Mouse (Mus musculus): ENCODE measurements around the gene Chsy1.
A peak's percentile ranks its signal among the peaks of the same experiment; 100 is the strongest.

The Chsy1 gene

DNA sequence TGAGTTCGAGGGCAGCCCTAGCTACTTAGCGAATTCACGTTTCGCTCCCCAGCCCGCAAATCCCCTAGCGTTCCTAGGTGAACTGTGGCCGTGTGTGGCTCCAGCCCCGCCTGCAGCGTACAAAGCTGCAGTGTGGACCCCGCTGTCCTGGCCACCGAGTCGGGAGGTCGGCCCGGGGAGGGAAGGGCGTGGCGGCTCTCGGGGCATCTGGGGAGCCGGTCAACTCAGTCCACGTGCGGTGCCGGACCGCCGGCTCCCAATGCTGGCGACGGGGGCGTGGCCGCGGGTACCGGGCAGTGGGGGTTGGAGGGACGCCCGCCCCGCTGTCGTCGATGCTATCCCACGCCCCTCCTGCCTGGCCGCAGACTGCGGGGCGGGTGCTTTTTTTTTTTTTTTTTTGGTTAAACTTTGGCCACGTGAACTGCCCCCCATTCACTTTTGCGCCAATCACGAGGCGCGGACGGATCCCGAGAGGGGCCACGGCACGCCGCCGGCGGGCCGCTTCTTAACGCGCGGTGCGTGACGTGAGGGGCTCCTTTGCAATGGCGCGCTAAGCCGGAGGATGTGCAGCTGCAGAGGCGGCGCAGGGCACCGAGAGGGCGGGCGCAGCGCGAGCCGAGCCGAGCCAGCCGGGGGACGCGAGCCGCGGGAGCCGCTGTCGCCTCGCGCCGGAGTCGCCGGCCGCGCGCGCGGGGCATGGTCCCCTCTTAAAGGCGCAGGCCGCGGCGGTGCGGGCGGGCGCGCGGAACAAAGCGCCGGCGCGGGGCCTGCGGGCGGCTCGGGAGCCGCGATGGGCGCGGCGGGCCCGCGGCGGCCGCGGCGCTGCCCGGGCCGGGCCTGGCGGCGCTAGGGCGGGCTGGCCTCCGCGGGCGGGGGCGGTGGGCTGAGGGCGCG is at the start of gene Chsy1:
Chsy1 (plus strand) TSS at position 555 of the 894 bp plus-strand sequence.
- peak; percentile 78 for ATAC-seq (ENCODE audit: low TSS enrichment)

DNA sequence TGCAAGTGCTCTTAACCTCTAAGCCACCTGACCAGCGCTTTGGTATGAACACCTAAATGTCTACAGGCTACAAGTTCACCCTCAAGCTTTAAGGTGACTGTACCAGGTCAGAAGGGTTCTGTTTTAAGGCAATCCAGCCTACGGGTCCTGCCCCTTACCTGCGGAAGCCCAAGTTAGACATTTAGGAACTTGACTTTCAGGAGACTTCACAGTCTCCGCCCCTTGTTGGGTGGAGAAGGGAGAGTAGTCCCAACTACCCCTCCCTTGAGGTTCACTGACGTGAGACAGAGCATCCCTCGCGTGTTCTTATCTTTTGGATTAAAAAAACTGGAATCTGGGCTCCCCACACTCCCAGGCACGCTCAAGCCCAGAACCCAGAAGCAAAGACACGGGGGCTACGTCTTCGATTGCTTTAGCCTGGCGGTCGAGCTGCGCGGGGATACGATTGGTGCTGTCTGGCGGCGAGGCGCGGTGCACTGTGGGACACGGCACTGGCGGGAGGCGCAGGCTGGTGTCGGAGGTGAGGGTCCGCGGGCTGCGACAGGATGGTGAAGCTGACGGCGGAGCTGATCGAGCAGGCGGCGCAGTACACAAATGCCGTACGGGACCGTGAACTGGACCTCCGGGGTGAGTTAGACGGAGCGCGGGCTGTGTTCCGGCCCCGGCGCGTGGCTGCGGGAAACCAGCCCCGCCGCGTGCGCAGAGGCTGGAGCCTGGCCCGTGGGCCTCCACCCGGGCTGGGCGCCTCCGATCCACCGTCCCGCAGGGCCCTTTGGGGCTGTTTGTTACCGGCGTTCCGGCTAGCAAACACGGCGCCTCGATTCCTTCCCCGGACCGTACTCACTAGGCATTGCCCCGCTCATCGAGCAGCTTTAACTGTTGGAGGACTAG is 49.0 kb upstream of the Chsy1 start:
- ATAC-seq (ENCODE audit: low TSS enrichment) = peak; percentile 99

DNA sequence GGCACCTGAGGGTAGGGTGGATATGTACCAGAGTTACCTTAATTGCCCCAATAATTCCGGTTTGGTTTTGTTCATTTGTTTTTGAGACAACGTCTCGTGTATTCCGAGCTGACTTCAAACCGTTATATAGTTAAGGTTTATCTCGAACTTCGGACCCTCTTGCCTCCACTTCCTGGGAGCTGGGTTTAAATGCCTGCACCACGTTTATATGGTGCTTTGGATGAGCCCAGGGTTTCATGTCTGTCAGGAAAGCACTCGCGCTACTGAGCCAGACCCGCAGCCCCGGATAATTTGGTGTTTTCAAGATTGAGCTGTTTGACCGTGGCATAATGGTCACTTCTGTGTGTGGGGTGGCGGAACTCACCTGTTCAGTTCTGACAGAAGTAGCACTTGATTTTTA is 48.3 kb upstream of the Chsy1 start:
- no peak for ATAC-seq (ENCODE audit: low TSS enrichment)

DNA sequence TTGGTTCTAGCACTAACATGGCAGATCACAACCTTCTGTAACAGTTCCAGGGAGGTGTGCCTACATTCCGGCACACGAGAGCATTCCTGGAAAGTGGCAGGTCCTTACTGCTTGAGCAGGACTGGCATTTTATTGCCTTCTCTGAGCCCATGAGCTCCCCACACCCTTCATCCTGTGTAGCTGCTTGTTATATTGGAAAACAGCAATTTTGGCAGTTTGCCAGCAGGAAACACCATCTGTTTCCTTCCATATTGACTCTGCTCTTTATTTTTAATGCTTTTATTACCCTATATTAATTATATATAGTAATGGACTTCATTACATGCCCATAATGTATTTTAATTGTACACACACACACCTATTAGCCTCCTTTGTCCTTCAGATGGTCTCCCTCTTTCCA is 32.9 kb upstream of the Chsy1 start:
- ATAC-seq (ENCODE audit: low TSS enrichment) = no peak

DNA sequence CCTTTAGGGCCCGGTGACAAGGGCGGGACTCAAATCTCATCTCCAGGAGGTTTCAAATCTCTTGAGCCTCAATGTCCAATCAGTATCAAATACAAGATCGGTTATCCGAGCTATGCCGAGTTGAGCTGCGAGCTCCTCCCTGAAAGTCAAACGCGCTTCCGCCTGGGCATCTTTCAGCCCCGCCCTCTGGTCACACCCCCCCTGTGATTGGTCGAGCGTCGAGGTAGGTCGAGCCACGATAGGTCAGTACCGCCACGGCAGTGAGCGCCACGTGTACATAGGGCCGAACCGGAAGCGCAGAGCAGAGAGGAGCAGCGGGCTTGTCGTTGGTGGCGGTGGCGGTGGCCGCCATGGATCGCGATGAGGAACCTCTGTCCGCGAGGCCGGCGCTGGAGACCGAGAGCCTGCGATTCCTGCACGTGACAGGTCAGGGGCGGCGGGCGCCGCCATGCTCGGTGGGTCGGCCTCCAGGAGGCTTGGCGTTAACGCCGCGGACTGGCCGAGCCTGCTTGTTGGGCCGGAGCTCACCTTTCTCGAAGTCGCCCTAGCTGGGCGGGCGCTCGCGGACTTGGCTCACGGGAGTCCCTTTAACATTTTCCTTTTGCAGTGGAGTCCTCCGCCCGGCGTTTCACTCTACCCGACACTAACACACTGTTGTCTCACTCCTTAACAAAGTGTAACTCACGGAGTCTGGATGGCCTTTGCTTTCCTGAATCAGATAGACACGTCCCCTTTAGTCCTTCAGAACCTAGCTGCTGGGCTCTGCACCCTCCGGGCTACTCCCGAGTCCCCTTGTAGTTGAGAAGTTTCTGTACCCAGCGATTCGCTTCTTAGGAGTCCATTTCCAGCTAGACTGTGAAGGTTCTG is 29.7 kb upstream of the Chsy1 start, which contains the start of gene Selenos:
Selenos (plus strand) TSS at position 286 of the 867 bp plus-strand sequence.
- ATAC-seq (ENCODE audit: low TSS enrichment) = peak; percentile 97

DNA sequence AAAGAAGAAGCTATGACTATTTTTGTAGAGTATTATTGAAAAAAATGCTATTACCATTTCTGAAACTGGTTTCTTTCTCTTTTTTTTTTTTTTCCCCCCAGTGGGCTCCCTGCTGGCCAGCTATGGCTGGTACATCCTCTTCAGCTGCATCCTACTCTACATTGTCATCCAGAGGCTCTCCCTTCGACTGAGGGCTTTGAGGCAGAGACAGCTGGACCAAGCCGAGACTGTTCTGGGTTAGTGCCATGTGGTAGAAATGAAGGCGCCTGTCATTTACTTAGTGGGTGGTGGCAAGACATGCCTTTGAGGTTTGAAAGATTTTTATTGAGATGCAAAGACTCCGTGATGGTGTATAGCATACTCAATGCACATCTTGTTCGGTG is 29.1 kb upstream of the Chsy1 start:
- no peak for ATAC-seq (ENCODE audit: low TSS enrichment)

DNA sequence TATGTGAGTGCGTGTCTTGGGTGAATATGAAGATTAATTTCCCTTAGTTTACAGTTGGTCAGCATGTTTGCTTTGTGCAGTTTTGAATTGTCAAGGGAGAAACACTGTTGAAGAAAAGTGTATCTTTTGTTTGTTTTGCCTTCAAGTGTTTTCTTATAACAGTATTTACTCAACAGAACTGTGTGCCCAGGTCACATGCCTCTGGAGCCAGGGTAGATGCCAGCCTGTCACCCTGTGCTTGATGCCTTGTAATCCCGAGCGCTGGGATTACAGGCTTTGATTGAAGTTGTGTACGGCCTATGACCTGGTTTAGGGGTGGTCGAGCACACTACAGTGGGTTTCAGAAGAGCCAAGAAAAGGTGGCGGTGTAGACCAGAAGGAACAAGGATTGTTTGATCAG is 25.6 kb upstream of the Chsy1 start:
- ATAC-seq (ENCODE audit: low TSS enrichment) = no peak

DNA sequence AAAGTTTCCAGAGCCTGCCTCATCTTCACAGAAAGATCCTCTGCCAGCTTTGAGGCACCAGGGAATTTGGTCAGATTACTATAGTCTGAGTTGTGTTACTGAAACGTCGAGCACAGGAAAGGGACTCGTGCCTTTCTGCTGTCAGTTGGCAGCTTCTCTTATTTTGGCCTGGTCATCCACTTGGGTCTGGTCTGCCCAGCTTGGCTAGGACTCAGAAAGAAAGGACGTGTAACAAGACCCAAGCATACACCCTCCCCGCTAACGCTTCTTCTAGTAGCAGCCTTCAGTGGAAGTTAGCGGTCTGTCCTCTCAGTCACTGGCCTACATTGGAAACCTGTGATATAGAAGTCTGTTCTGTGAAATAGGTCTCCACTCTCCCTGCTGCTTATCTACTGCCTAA is 24.8 kb upstream of the Chsy1 start:
- ATAC-seq (ENCODE audit: low TSS enrichment) = no peak

DNA sequence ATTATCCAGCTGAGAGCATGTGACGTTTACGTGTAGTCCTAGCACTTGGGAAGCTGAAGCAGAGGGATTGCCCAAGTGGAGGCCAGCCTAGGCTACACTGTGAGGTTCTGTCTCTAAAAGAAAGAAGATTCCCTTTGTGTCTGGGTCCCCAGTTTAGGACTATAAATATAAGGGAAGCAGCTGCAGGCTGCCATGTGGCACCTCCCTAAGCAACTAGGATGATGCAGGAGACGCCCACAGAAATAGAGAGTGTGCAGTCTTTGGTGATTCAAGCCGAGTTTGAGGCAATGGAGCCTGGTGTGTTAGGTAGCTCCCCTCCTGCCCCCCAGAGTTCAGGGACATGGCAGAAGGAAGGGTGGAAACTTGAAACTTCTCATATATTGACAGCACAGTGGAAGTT is 21.7 kb upstream of the Chsy1 start:
- peak; percentile 80 for ATAC-seq (ENCODE audit: low TSS enrichment)

DNA sequence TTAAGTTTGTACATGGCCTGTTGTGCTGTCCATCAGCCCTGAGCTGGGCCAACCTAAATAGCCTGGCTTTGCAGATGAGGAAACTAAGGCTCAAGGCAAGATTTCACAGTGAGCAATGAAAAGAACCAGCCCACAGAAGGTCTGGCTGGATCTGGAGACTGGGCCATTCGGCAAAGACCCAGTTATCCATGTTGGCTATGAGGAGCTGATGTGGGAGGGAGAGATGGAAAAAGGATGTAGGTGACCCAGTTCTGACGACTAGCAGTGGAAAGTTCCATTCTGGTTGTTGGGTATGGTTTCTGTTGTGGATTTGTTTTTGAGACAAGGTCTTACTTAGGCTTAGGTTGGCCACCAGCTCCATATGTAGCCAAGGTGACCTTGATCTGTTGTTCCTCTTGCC is 21.2 kb upstream of the Chsy1 start:
- peak; percentile 81 for ATAC-seq (ENCODE audit: low TSS enrichment)

DNA sequence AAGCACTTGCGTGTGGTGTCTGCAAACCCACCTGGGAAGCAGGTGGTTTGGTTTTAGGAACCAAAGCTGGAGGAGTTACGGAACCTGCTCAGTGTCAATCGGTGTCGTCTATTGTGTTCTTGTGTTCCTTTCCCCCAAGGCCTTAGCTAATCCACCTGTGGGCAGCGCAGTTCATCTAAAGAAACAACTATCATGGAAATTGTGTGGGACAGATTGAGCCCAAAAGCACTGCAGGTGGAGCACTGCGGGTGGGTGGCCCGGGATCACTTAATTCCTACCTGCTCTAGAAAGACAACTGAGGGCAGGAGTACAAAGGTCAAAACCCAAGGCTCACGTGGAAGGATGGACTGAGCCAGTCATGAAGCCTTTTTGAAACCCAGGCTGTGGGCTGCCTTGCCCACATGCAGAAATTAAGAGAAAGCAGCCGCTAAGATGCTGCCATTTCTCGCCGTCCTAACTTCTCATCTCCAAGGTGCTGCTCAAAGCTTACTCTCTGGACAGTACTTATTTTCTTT is 18.6 kb upstream of the Chsy1 start:
- no peak for ATAC-seq (ENCODE audit: low TSS enrichment)

DNA sequence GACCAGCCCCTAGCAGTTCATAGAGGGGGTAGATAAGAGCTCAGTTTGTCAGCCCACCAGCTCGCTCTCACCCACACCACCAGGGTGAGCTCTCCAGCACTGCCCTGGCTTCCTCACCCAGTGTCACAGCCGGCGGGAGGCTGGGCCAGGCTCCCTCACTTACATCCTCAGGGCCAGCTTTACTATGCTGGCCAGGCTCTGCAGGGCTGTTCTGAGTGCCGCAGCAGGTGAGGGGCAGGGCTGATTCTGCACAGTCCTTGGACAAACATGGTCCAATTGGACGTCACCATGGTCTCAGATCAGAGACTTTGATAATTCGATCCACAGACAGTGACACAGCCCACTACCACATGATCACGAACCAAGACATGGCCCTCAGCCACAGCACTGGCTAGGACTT is 17.8 kb upstream of the Chsy1 start:
- ATAC-seq (ENCODE audit: low TSS enrichment) = no peak

DNA sequence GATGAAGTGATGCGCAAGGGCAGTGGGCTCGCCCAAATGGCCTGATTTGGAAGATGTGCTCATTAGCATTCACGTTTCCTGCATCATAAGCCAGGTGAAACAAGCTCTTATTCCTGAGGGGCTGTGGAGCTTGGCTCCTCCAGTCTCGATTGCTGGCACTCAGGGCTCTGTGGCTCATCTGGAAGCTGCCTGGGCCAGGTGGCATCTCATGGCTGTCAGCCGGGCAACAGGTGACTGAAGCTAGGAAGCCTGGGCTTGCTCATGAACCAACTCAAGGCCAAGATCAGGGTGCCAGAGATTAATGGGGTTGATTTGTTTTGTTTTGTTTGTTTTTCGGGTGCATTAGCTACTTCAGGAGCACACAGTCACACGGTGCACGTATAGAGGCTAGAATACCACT is 16.7 kb upstream of the Chsy1 start:
- no peak for ATAC-seq (ENCODE audit: low TSS enrichment)

DNA sequence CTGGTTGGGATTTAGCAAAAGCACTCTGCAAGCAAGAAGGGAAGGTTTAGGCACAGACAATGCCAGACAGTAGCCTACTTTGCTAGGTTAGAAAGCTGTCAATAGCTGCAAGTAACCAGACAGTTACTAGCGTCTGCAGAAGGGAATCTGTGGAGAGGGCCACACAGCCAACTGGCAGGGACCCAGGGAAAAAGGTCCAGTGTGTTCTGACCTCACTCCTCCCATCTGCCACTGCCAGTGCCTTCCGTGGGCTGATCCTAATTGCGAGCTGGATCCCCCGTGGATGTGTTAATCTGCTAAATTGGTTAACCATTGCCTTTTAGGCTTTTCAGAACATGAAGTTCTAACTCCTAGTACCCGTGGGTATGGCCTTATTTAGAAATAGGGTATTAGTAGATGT is 15.2 kb upstream of the Chsy1 start:
- ATAC-seq (ENCODE audit: low TSS enrichment) = no peak

DNA sequence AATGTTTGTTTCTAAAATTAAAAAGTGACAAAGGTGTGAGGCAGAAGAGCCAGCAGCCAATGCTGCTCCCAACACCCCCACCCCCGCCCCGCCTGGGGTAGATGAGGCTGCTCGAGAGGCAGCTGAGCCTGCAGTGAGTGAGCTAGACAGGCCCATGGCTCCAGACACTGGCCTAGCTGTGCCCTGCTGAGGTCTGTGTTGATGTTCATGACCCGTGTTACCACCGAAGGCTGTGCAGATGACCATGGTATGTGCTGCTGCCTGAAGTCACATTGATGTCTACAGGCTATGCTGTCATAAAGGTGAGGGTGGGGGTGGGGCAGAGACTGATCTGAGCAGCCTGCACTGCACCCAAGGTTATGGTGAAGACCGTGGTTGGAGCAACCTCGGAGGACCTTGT is 10.5 kb upstream of the Chsy1 start:
- no peak for ATAC-seq (ENCODE audit: low TSS enrichment)

DNA sequence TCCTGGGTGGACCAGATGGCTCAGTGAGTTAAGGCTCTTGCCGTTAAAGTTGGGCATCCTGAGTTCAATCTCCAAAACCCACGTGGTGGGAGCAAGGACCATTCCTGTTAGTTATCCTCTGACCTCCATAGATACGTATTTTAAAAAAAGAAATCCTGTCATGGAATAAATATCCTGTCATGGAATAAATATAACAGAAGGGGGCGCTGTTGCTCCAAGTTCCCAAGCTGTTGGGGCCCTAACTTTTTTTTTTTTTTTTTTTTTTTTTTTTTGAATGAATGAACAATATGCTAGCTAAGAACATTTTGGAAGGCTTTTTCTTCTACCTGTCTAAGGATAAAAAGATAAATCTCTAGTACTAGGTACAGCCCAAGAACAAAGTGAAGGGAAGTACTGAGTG is 7.4 kb upstream of the Chsy1 start:
- peak; percentile 41; the same call in 1 of the 2 replicates for ATAC-seq (ENCODE audit: low TSS enrichment)

DNA sequence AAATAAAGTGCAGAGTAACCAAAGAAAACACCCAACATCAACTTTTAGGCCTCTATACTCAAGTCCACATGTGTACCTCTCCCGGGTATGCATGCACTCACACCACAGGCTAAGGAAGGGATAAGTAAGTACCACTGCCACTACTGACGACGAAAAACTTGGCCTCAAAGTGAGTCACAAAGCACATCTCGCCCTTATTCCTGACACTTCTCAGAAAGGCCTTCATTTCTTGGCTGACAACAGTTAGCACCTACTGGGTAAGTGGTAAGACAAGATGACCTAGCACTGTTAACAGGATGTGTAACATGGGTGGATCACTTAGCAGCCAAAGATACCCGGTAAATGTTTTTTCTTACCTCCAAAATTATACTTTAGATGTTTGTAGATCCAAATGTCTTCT is 4.8 kb upstream of the Chsy1 start:
- ATAC-seq (ENCODE audit: low TSS enrichment) = no peak

DNA sequence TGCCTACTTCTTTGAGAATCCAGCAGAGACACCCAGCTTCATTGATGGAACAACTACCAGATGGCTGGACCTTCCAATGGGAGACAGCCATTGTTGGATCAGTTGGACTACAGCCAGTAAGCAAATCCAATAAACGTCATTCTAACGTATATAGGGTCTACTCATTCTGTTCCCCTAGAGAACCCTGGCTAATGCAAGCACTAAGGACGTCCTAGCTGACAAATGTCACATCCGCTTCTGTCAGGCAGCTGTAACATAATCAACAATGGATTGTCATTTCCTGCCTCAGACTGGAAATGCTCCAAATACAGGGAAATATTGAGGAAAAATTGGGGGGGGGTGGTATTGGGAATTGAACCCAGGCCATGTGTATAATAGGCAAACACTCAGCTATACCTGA is 3.5 kb upstream of the Chsy1 start:
- no peak for ATAC-seq (ENCODE audit: low TSS enrichment)

DNA sequence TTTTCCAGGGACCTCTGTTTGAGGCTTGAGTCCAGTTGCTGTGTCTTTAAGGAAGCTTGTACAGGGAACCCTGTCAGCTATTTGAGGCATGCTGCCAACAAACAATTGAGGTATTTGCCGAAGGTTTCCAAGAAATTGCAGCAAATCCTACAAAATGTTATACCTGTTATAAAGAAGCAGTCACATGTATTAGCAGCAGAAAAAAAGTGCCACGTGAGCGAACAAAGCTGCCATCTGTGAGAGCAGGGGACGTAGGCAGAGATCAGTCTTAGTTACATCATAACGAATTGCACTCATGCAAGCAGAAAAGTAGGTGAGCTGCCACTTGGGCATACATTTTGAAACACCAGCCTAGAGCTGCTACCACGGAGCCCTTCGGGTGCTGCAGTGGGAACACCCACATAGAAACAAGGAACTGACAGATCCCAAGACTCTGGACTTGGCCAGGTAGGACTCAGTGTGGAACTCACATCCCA is 2.7 kb upstream of the Chsy1 start:
- ATAC-seq (ENCODE audit: low TSS enrichment) = no peak

DNA sequence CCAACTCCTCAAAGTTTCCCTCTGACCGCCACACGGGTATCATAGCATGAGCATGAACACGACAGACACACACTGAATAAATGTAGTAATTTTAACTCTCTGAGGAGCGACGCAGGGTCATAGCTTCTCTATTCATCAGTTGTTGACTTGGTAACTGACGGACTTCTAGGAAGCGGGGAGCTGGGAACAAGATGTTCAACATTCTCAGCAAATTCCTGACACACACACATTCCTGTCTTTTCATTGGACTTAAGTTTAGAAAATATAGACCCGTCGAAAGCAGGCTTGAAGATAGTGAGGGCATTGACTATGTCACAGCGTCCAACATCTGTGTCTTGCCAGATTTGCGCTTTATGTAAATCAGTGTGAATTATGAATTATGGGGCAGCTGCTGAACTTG is 2.1 kb upstream of the Chsy1 start:
- ATAC-seq (ENCODE audit: low TSS enrichment) = no peak

DNA sequence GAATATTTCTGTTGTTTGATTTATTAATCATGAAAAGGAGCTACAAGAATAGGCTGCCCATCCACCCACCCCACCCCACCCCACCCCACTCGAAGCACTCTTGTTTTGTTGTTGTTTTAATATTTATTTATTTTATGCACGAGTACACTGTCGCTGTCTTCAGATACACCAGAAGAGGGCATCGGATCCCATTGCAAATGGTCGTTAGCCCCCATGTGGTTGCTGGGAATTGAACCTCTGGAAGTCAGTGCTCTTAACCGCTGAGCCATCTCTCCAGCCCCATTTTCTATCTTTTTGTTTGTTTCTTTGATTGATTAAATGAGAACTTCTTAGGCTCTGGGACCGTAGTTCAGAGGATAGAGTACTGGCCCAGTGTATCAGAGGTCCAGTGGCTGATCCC is 1.4 kb upstream of the Chsy1 start:
- ATAC-seq (ENCODE audit: low TSS enrichment) = no peak
